Mouse (Mus musculus) ovary, adult 10 weeks (tissue): ENCODE measurements around the gene Nbeal1. TPM values are rescaled to one million over a fixed set of nuclear protein-coding genes. Genes with fewer than 3 reads are reported as not detected.

Experiments
- polyA plus RNA-seq: library from polyadenylated mRNA; stranded (reverse); fragments of 350-450 nt; fragmentation: Illumina TruSeq; extraction: RNeasy Lipid Tissue Mini Kit (QIAGEN cat#74804); gene quantifications from one replicate; pipeline ENCODE4 v1.2.3, GENCODE M21; 2014

Gene Nbeal1
- polyA plus RNA-seq: 35.0 TPM

GRCm38 (mm10) chr1:60179932-60180783 is at the start of gene Nbeal1:
Gene Nbeal1 (plus strand): TSS chr1:60180599.

GRCm38 (mm10) chr1:60342808-60343629 is 162.6 kb downstream of the Nbeal1 start, which contains the start of gene Cyp20a1:
Gene Cyp20a1 (plus strand): TSS chr1:60343323.

Other genes with a start within 250 kb of the Nbeal1 start
- gene Ica1l, start 137.4 kb upstream of the Nbeal1 start, polyA plus RNA-seq: 3.7 TPM
- gene Carf, start 82.4 kb upstream of the Nbeal1 start, polyA plus RNA-seq: 16.5 TPM
- 29.4 TPM for gene Wdr12, start 82.0 kb upstream of the Nbeal1 start, polyA plus RNA-seq
- gene Cyp20a1, start 162.7 kb downstream of the Nbeal1 start, polyA plus RNA-seq: 59.2 TPM
- 71.1 TPM for gene Abi2, start 229.0 kb downstream of the Nbeal1 start, polyA plus RNA-seq